Mouse (Mus musculus) CD4-positive, CD25-positive, alpha-beta regulatory T cell (primary cell): ENCODE data around the gene Agt. TPM values are rescaled to one million over a fixed set of nuclear protein-coding genes. Genes with fewer than 3 reads are reported as not detected.

Source experiments
- polyA plus RNA-seq: library from polyadenylated mRNA; unstranded; fragments of 100-300 nt; shearing (Covaris generic); gene quantifications from one replicate; pipeline ENCODE4 v1.2.1, GENCODE M21; 2017

Gene Agt
- 0.12 TPM for polyA plus RNA-seq

DNA sequence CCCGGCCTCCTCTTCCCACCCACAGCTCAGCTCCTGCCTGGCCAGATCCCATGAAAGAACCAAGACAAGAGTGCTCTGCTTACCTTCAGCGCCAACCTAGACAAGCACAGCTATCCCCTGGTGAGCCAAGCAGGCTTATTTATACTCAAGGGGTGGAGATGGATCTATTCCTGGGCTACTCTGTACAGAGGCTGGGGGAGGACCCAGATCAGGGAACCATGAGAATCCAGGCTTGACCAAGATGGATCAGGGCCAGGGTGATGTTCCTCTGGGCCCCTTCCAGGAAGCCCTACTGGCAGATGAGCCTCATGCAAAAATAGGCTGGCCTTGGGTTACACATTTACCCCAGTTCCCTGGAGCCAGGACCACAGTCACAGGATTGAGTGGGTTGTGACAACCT is at the start of gene Agt:
Gene Agt, minus strand, starts transcription at position 114 of the 400 bp plus-strand sequence.

DNA sequence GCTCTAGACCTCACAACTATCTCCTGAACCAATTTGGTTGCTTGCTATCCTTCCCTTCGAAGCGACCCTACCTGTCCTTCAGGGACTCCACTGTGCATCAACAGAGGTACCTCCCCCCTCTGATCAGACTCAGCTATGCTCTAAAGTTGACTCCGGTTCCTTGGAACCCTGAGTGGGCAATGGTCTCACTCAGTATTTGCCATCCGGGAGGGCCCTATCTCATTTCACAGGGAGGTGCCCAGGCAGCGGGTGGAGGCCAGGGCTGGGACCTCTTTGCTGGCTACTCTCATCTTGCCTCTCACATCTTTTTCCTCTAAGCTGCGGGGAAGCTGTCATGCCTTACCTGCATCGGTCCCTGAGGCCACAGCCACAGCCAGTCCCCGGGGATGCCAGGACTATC is 6.3 kb upstream of the Agt start, which contains the start of gene Capn9:
Gene Capn9, plus strand, starts transcription at position 301 of the 400 bp plus-strand sequence.

DNA sequence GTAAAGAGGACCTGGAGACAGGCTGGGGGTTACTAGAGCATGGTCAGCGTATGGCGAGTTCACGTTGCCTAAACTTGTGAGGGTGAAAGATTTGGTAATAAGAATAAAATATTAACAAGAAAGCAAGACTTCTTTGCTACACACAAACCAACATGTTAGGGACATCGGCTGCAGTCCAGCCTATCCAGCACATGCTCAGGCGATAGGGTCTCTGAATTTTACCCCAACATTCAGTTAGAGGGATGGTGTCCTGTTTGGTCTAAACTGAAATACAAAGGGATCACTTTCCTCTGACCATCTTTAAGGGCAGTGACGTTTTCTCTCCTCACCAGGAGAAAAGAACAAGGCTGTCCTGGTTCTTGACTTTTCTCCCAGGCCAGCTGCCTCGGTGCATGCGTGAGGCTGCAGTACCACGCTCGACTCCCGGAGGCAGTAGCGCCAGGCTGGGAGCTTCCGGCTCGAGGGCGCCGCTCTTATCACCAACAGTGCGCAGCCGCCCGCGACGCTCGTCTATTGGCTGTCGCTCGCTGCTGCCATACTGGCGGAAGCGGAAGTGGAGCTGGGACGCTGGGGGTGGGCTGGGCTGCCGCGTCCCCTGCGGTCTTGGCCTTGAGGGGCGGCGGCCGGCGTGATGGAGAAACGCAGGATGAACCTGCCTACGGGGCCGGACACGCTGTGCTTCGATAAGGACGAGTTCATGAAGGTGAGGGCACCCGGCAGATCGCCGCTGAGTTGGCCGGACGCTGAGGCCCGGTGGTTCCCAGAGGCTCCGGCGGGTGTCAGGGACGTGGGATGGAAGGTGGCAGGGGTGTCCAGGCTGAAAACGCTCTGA is 49.0 kb downstream of the Agt start, which contains the start of gene Cog2:
Gene Cog2, plus strand, starts transcription at position 519 of the 832 bp plus-strand sequence.

Other genes starting within 250 kb of the Agt start
- gene Pgbd5, start 130.0 kb downstream of the Agt start, polyA plus RNA-seq: 0.14 TPM
- 62.6 TPM for gene Cog2, start 48.9 kb downstream of the Agt start, polyA plus RNA-seq
- gene Capn9, start 6.4 kb upstream of the Agt start, polyA plus RNA-seq: not detected
- 6.6 TPM for gene 2310022B05Rik, start 93.7 kb upstream of the Agt start, polyA plus RNA-seq
- gene Ttc13, start 152.3 kb upstream of the Agt start, polyA plus RNA-seq: 102 TPM
- 24.3 TPM for gene Arv1, start 152.4 kb upstream of the Agt start, polyA plus RNA-seq
- gene Fam89a, start 182.1 kb upstream of the Agt start, polyA plus RNA-seq: 15.3 TPM
- not detected for gene Trim67, start 223.4 kb upstream of the Agt start, polyA plus RNA-seq